In the genomic region with DNA sequence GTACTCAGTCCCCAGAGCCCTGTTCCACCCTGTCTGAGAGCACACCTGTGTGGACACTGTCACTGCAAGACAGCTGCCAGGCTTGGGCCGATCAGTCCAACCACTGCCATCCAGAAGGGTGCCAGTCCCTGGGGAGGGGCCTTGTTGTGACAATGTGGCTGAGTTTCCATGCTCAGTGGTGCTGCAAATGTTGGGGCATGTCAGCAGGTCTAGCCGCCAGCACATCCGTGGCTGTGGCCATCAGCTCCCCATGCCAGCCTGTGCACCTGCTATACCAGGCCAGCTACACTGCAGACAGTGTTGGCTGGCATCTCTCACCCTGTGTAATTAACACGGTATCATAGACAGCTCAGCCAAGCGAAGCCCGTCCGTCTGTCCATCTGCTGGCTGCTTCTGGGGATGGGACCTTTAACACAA, we compare ENCODE assay signal across 18 mouse cellular contexts.
DNase-seq lines count a peak whose midpoint lies in the region; ATAC-seq lines count a peak whose summit lies in the region.
"Had no signal": no experiment of that assay in that cellular context is flagged by ENCODE, and none has a peak within 500 bp of the region (broad histone marks: within the 10 kb centered on the region; RNA-seq: fewer than 3 reads in every experiment).

No protein-coding gene starts in this region.

- WGBS in hindbrain, embryonic 16.5 days, result 69% methylated on average over 7 of the region's 7 CpGs
- 81% methylated on average over 7 of the region's 7 CpGs for WGBS in intestine, embryonic 16.5 days

- no peak overlapping the region for H3K4me2 ChIP-seq in hindbrain, embryonic 16.5 days (ENCODE audit: low read length)
- no peak overlapping the region for H3K4me2 ChIP-seq in intestine, embryonic 16.5 days (ENCODE audit: low read depth, low read length)
- H3K4me2 ChIP-seq: forebrain, embryonic 13.5 days; liver, embryonic 11.5 days; neural tube, embryonic 13.5 days had no signal

- no peaks in the 10 kb centered on the region for H3K36me3 ChIP-seq in megakaryocyte, embryonic 14.5 days (replicated peaks; ENCODE audit: low read length)
- no peaks in the 10 kb centered on the region for H3K36me3 ChIP-seq in hindbrain, embryonic 16.5 days (ENCODE audit: control insufficient read depth, insufficient read depth, low read length)
- no peaks in the 10 kb centered on the region for H3K36me3 ChIP-seq in intestine, embryonic 16.5 days (ENCODE audit: control insufficient read depth, insufficient read depth, low read length)
- H3K36me3 ChIP-seq: neural tube, embryonic 13.5 days had no signal

- no peak overlapping the region for H3K9ac ChIP-seq in hindbrain, embryonic 16.5 days (ENCODE audit: low read depth, low read length)
- no peak overlapping the region for H3K9ac ChIP-seq in intestine, embryonic 16.5 days (ENCODE audit: low read depth, low read length)
- H3K9ac ChIP-seq: forebrain, embryonic 13.5 days; neural tube, embryonic 13.5 days had no signal

- H3K4me1 ChIP-seq in megakaryocyte, embryonic 14.5 days, result no peaks in the 10 kb centered on the region
- H3K4me1 ChIP-seq in hindbrain, embryonic 16.5 days (ENCODE audit: control insufficient read depth, insufficient read depth, low read depth, low read length), result peaks cover 6% of the 10 kb centered on the region; the same call in 1 of the 2 replicates
- H3K4me1 ChIP-seq in intestine, embryonic 16.5 days (ENCODE audit: control insufficient read depth, insufficient read depth, low read length), result no peaks in the 10 kb centered on the region

- peaks cover 25% of the 10 kb centered on the region for H3K9me3 ChIP-seq in megakaryocyte, embryonic 14.5 days
- no peaks in the 10 kb centered on the region for H3K9me3 ChIP-seq in hindbrain, embryonic 16.5 days (ENCODE audit: control insufficient read depth, low read length)
- no peaks in the 10 kb centered on the region for H3K9me3 ChIP-seq in intestine, embryonic 16.5 days (ENCODE audit: control insufficient read depth, low read length)
- H3K9me3 ChIP-seq: forebrain, embryonic 13.5 days; neural tube, embryonic 13.5 days had no signal

- H3K4me3 ChIP-seq in megakaryocyte, embryonic 14.5 days (replicated peaks), result peak overlapping the region; percentile 65
- H3K4me3 ChIP-seq in hindbrain, embryonic 16.5 days (ENCODE audit: low read length), result no peak overlapping the region
- no peak overlapping the region for H3K4me3 ChIP-seq in intestine, embryonic 16.5 days (ENCODE audit: low read length)
- H3K4me3 ChIP-seq: erythroblast, embryonic 14.5 days; forebrain, embryonic 13.5 days; left cerebral cortex, adult 2 months; neural tube, embryonic 13.5 days had no signal

- DNase-seq in cerebellum, adult 11 months, result peak; percentile 52
- DNase-seq in cerebellum, adult 8-10 months, result peak; percentile 51
- no peak for DNase-seq in thymus, adult 18-20 months
- DNase-seq: adrenal gland, adult 8-10 months; gastrocnemius, postnatal 36 days; kidney, adult 8-10 months; kidney, postnatal 25 days; lung, adult 18-20 months; thymus, postnatal 14 days had no signal

- H3K27me3 ChIP-seq in megakaryocyte, embryonic 14.5 days (replicated peaks), result no peaks in the 10 kb centered on the region
- no peaks in the 10 kb centered on the region for H3K27me3 ChIP-seq in hindbrain, embryonic 16.5 days (replicated peaks; ENCODE audit: control insufficient read depth, insufficient read depth, low read length)
- H3K27me3 ChIP-seq in intestine, embryonic 16.5 days (replicated peaks; ENCODE audit: control insufficient read depth, insufficient read depth, low read length), result no peaks in the 10 kb centered on the region
- H3K27me3 ChIP-seq: forebrain, embryonic 13.5 days; neural tube, embryonic 13.5 days had no signal

- no peak for ATAC-seq in megakaryocyte, adult 5-6 weeks (ENCODE audit: poor library complexity, severe bottlenecking)
- ATAC-seq in hindbrain, embryonic 16.5 days, result peak; percentile 67; the same call in 1 of the 2 replicates
- no peak for ATAC-seq in intestine, embryonic 16.5 days
- ATAC-seq: forebrain, embryonic 13.5 days had no signal

- peak overlapping the region; percentile 6; the same call in 1 of the 2 replicates for H3K27ac ChIP-seq in hindbrain, embryonic 16.5 days (ENCODE audit: low read depth, low read length)
- no peak overlapping the region for H3K27ac ChIP-seq in intestine, embryonic 16.5 days (ENCODE audit: low read length)
- H3K27ac ChIP-seq: forebrain, embryonic 13.5 days; left cerebral cortex, adult 2 months; neural tube, embryonic 13.5 days had no signal

Comparison
In these comparisons a context has a peak if more than half of its experiments do, and no peak if none do; other contexts are left out.
1. DNase-seq: peak in cerebellum, adult 11 months (single experiment) and cerebellum, adult 8-10 months (single experiment); none in thymus, adult 18-20 months (0 of 2).